In the genomic region with DNA sequence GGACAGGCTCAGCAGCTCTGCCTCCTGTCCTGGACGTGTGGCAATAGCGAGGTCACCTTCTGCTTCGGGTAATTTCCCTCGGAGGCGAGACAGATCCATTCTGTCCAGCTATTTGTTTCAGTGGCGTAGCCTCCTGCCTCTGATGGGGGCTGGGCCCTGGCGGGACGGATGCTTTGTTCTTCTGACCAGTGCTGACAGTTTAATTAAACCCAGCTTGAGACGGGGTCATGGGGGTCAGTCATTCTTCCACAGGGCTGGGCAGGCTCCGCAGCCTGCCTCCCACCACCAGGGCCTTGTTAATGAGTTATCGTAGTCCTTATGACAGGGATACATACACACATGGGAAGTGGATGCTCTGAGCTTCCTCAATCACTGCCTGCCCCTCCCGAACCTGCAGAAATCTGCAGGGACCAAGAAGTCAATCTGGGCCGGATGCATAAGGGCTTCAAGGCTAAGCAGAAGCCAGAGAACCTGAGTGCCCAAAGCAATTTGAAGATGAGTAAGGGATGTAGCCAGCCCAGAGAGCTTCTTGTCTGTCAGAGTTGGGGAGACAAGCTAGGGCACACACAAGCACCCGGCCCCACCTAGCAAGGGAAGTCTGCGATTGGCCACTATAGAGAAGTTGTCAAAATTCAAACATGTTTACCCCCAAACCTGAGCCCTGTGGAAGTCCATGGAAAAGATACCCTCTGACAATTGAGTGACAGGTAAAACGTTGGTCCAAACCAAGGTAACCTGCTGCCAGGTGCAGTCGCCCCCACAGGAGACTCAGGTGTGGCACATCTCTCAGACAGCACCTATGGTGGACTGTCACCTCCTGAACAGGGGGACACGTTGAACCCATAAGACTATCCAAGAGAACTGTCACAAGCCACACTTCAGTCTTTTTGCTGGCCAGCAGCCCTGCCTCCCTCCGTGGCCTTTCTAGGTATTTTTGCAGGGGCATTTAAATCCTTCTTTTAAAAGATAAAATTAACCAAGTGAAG, we compare ENCODE assay signal across 9 mouse cellular contexts. TPM values are rescaled to one million over a fixed set of nuclear protein-coding genes. Genes with fewer than 3 reads are reported as not detected.
DNase-seq lines count a peak whose midpoint lies in the region; ATAC-seq and TF ChIP-seq lines count a peak whose summit lies in the region.
"Had no signal": no experiment of that assay in that cellular context is flagged by ENCODE, and none has a peak within 500 bp of the region (broad histone marks: within the 10 kb centered on the region; RNA-seq: fewer than 3 reads in every experiment).

No protein-coding gene starts in this region.

- H3K9me3 ChIP-seq in lung, embryonic 14.5 days (ENCODE audit: low read depth, low read length) = no peaks in the 10 kb centered on the region
- no peaks in the 10 kb centered on the region for H3K9me3 ChIP-seq in embryonic facial prominence, embryonic 12.5 days
- H3K9me3 ChIP-seq in hindbrain, embryonic 16.5 days (ENCODE audit: control insufficient read depth, low read length) = no peaks in the 10 kb centered on the region

- H3K9ac ChIP-seq in lung, embryonic 14.5 days = no peak overlapping the region
- H3K9ac ChIP-seq in embryonic facial prominence, embryonic 12.5 days = no peak overlapping the region
- H3K9ac ChIP-seq in hindbrain, embryonic 16.5 days (ENCODE audit: low read depth, low read length) = no peak overlapping the region; the same call in 1 of the 2 replicates

- no peak overlapping the region for H3K4me3 ChIP-seq in lung, embryonic 14.5 days (ENCODE audit: low read depth, low read length)
- no peak overlapping the region for H3K4me3 ChIP-seq in lung, adult 2 months (replicated peaks; ENCODE audit: extremely low read depth, low read depth, low read length)
- H3K4me3 ChIP-seq in embryonic facial prominence, embryonic 12.5 days = no peak overlapping the region
- no peak overlapping the region for H3K4me3 ChIP-seq in hindbrain, embryonic 16.5 days (ENCODE audit: low read length)
- H3K4me3 ChIP-seq: gastrocnemius, adult 2 months had no signal

- TF ChIP-seq CTCF in lung, embryonic 14.5 days (IDR thresholded peaks at IDR 0.05; ENCODE audit: low read depth) = no peak
- TF ChIP-seq CTCF in lung, adult 2 months (IDR thresholded peaks at IDR 0.05; ENCODE audit: insufficient read depth, low read length) = no peak

- no peak overlapping the region for H3K27ac ChIP-seq in lung, embryonic 14.5 days (ENCODE audit: low read depth)
- H3K27ac ChIP-seq in embryonic facial prominence, embryonic 12.5 days = no peak overlapping the region
- no peak overlapping the region for H3K27ac ChIP-seq in hindbrain, embryonic 16.5 days (ENCODE audit: low read depth, low read length)
- H3K27ac ChIP-seq: gastrocnemius, adult 2 months had no signal

- WGBS in lung, embryonic 14.5 days = 21% methylated on average over 19 of the region's 19 CpGs
- WGBS in lung, adult 2 months = 27% methylated on average over 19 of the region's 19 CpGs
- WGBS in embryonic facial prominence, embryonic 12.5 days = 19% methylated on average over 19 of the region's 19 CpGs
- WGBS in hindbrain, embryonic 16.5 days = 27% methylated on average over 19 of the region's 19 CpGs

- no peak for TF ChIP-seq POLR2A in lung, adult 2 months (IDR thresholded peaks at IDR 0.05; ENCODE audit: borderline replicate concordance, extremely low read depth, low read depth, low read length)

- ATAC-seq in lung, embryonic 14.5 days (ENCODE audit: insufficient read depth) = peak; percentile 38; the same call in 1 of the 2 replicates
- peak; percentile 59; the same call in 1 of the 2 replicates for ATAC-seq in embryonic facial prominence, embryonic 12.5 days (ENCODE audit: insufficient number of reproducible peaks, insufficient read depth, low FRiP score, low TSS enrichment)
- ATAC-seq in hindbrain, embryonic 16.5 days = peak; percentile 46

- DNase-seq in lung, embryonic 14.5 days = peak; percentile 54
- no peak for DNase-seq in lung, adult 2 months
- peak; percentile 92 for DNase-seq in retina, embryonic 14.5 days (ENCODE audit: low spot score)
- no peak for DNase-seq in cerebellum, adult 11-12 months
- DNase-seq in thymus, postnatal 10 days (ENCODE audit: low spot score in 2 of 2) = no peak
- DNase-seq: gastrocnemius, adult 2 months; thymus, postnatal 4 days had no signal

- H3K27me3 ChIP-seq in lung, embryonic 14.5 days (ENCODE audit: insufficient read depth, low read length) = no peaks in the 10 kb centered on the region
- no peaks in the 10 kb centered on the region for H3K27me3 ChIP-seq in embryonic facial prominence, embryonic 12.5 days
- H3K27me3 ChIP-seq in hindbrain, embryonic 16.5 days (replicated peaks; ENCODE audit: control insufficient read depth, insufficient read depth, low read length) = no peaks in the 10 kb centered on the region; the same call in 1 of the 2 replicates

- H3K4me1 ChIP-seq in lung, embryonic 14.5 days (ENCODE audit: insufficient read depth) = peaks cover 5% of the 10 kb centered on the region
- no peaks in the 10 kb centered on the region for H3K4me1 ChIP-seq in lung, adult 2 months (ENCODE audit: control insufficient read depth, insufficient read depth, low read length)
- H3K4me1 ChIP-seq in embryonic facial prominence, embryonic 12.5 days = peaks cover 30% of the 10 kb centered on the region
- peaks cover 25% of the 10 kb centered on the region for H3K4me1 ChIP-seq in hindbrain, embryonic 16.5 days (ENCODE audit: control insufficient read depth, insufficient read depth, low read depth, low read length)

- H3K4me2 ChIP-seq in lung, embryonic 14.5 days = no peak overlapping the region
- no peak overlapping the region for H3K4me2 ChIP-seq in embryonic facial prominence, embryonic 12.5 days (replicated peaks)
- no peak overlapping the region for H3K4me2 ChIP-seq in hindbrain, embryonic 16.5 days (ENCODE audit: low read length)

- H3K36me3 ChIP-seq in lung, embryonic 14.5 days (ENCODE audit: insufficient read depth) = no peaks in the 10 kb centered on the region
- no peaks in the 10 kb centered on the region for H3K36me3 ChIP-seq in embryonic facial prominence, embryonic 12.5 days
- H3K36me3 ChIP-seq in hindbrain, embryonic 16.5 days (ENCODE audit: control insufficient read depth, insufficient read depth, low read length) = no peaks in the 10 kb centered on the region

RNA-seq across cellular contexts. Expression of gene Slit1, which starts 26.9 kb away (rescaled TPM):
- 0.08 and 0.24 TPM in 2 replicates for polyA plus RNA-seq in lung, embryonic 14.5 days (2014; fragmentation: Nextera tagmentation; extraction: Ambion mirVana)
- 0.03 and 0.13 TPM in 2 replicates for polyA plus RNA-seq in lung, adult 2 months (2012; rRNA removed)
- polyA plus RNA-seq in embryonic facial prominence, embryonic 12.5 days (2016; fragmentation: Nextera tagmentation; extraction: Ambion mirVana) = 1.4 and 1.9 TPM in 2 replicates
- 17.4 and 23.1 TPM in 2 replicates for polyA plus RNA-seq in hindbrain, embryonic 16.5 days (2015; fragmentation: Nextera tagmentation; extraction: Ambion mirVana)

Comparison
In these comparisons a context has a peak if more than half of its experiments do, and no peak if none do; other contexts are left out.
1. DNase-seq: peak in lung, embryonic 14.5 days (single experiment) and retina, embryonic 14.5 days (single experiment); none in lung, adult 2 months (single experiment), cerebellum, adult 11-12 months (single experiment) and thymus, postnatal 10 days (0 of 2).
2. Peak in every context shown above with its lines, with median percentiles within 50 percentile points of each other: ATAC-seq.